ENCODE assay signal across 8 mouse cellular contexts in genomic region chr4:152008148-152008500, GRCm38 (mm10). TPM values are rescaled to one million over a fixed set of nuclear protein-coding genes. Genes with fewer than 3 reads are reported as not detected.
DNase-seq lines count a peak whose midpoint lies in the region; ATAC-seq and TF ChIP-seq lines count a peak whose summit lies in the region.

No protein-coding gene starts in this region.

- no peak overlapping the region for H3K27ac ChIP-seq in MEL (ENCODE audit: control insufficient read depth, low read depth, low read length)
- H3K27ac ChIP-seq in hindbrain, embryonic 10.5 days, result peak overlapping the region; percentile 84
- no peak overlapping the region; the same call in 1 of the 2 replicates for H3K27ac ChIP-seq in liver, embryonic 11.5 days (ENCODE audit: low read depth, low read length)
- H3K27ac ChIP-seq in stomach, postnatal 0 days (replicated peaks), result peak overlapping the region; percentile 98

- no peak for TF ChIP-seq RAD21 in MEL (IDR thresholded peaks at IDR 0.05; ENCODE audit: low read depth, low read length)

- WGBS in hindbrain, embryonic 10.5 days, result under 1% methylated on average over 14 of the region's 14 CpGs
- WGBS in liver, embryonic 11.5 days, result 2% methylated on average over 14 of the region's 14 CpGs
- WGBS in stomach, postnatal 0 days, result 1% methylated on average over 14 of the region's 14 CpGs

- no peaks in the 10 kb centered on the region for H3K27me3 ChIP-seq in MEL (ENCODE audit: control insufficient read depth in 1 of 2, insufficient read depth in 2 of 2, low read length in 2 of 2)
- peaks cover 31% of the 10 kb centered on the region for H3K27me3 ChIP-seq in hindbrain, embryonic 10.5 days (ENCODE audit: insufficient read depth, poor library complexity, severe bottlenecking)
- peaks cover 4% of the 10 kb centered on the region for H3K27me3 ChIP-seq in liver, embryonic 11.5 days (replicated peaks; ENCODE audit: control insufficient read depth, insufficient read depth, low read length)
- H3K27me3 ChIP-seq in stomach, postnatal 0 days (ENCODE audit: control insufficient read depth, insufficient read depth, low read length), result no peaks in the 10 kb centered on the region

- peak overlapping the region; percentile 40 for H3K9ac ChIP-seq in MEL (ENCODE audit: control insufficient read depth, low read depth, low read length, poor library complexity, severe bottlenecking)
- H3K9ac ChIP-seq in liver, embryonic 11.5 days (ENCODE audit: low read depth, low read length), result peak overlapping the region; percentile 84
- peak overlapping the region; percentile 86 for H3K9ac ChIP-seq in stomach, postnatal 0 days (ENCODE audit: low read length)

- no peaks in the 10 kb centered on the region for H3K9me3 ChIP-seq in MEL (replicated peaks; ENCODE audit: insufficient read depth, low read length)
- no peaks in the 10 kb centered on the region for H3K9me3 ChIP-seq in hindbrain, embryonic 10.5 days
- H3K9me3 ChIP-seq in liver, embryonic 11.5 days (ENCODE audit: control insufficient read depth, low read length), result no peaks in the 10 kb centered on the region
- no peaks in the 10 kb centered on the region for H3K9me3 ChIP-seq in stomach, postnatal 0 days (ENCODE audit: control insufficient read depth, low read length)

- peak; percentile 43 for DNase-seq in embryo, embryonic 11 days
- DNase-seq in embryo, embryonic 10 days (ENCODE audit: low spot score), result no peak
- DNase-seq in MEL (ENCODE audit: low read depth, low spot score), result peak; percentile 40
- no peak for DNase-seq in hindbrain, embryonic 10.5 days (ENCODE audit: low spot score)
- DNase-seq in liver, embryonic 11.5 days (ENCODE audit: low spot score), result peak; percentile 49
- DNase-seq in stomach, postnatal 0 days (ENCODE audit: low spot score), result peak; percentile 45
- DNase-seq in right cerebral cortex, postnatal 36 days (ENCODE audit: low spot score in 2 of 2), result no peak
- no peak for DNase-seq in right cerebral cortex, postnatal 10 days (ENCODE audit: low spot score in 2 of 2)

- H3K79me2 ChIP-seq in MEL (ENCODE audit: control insufficient read depth, insufficient read depth, low read length, poor library complexity), result peaks cover 38% of the 10 kb centered on the region

- peaks cover 0 to 11% of the 10 kb centered on the region in 2 experiments; a peak in 3 of 4 replicates for H3K4me1 ChIP-seq in MEL (ENCODE audit: control insufficient read depth in 1 of 2, insufficient read depth in 2 of 2, low read length in 2 of 2)
- H3K4me1 ChIP-seq in hindbrain, embryonic 10.5 days (replicated peaks), result peaks cover 58% of the 10 kb centered on the region
- peaks cover 28% of the 10 kb centered on the region for H3K4me1 ChIP-seq in liver, embryonic 11.5 days (replicated peaks; ENCODE audit: control insufficient read depth, insufficient read depth, low read length)
- 0 out of 2 replicates have a peak, but pooled peaks cover 4% of the 10 kb centered on the region for H3K4me1 ChIP-seq in stomach, postnatal 0 days (replicated peaks; ENCODE audit: control insufficient read depth, insufficient read depth)

- ATAC-seq in liver, embryonic 11.5 days (replicated peaks; ENCODE audit: low FRiP score), result no peak
- 0 out of 2 replicates have a peak, but pooled peaks have one; percentile 1 for ATAC-seq in stomach, postnatal 0 days (ENCODE audit: low FRiP score, low TSS enrichment)

- peak overlapping the region; percentile 100 for H3K4me2 ChIP-seq in liver, embryonic 11.5 days
- peak overlapping the region; percentile 97 for H3K4me2 ChIP-seq in stomach, postnatal 0 days (replicated peaks; ENCODE audit: low read depth)

- H3K4me3 ChIP-seq in MEL (ENCODE audit: control insufficient read depth in 1 of 2, insufficient read depth in 1 of 2, low read depth in 2 of 2, low read length in 2 of 2), result peak overlapping the region; percentile 74 to 83
- H3K4me3 ChIP-seq in hindbrain, embryonic 10.5 days, result peak overlapping the region; percentile 72
- H3K4me3 ChIP-seq in liver, embryonic 11.5 days (ENCODE audit: low read depth, low read length), result peak overlapping the region; percentile 82
- H3K4me3 ChIP-seq in stomach, postnatal 0 days (ENCODE audit: low read depth, low read length), result peak overlapping the region; percentile 79

- TF ChIP-seq CTCF in MEL (IDR thresholded peaks at IDR 0.05 in 2 of 3, conservative IDR thresholded peaks at IDR 0.05 in 1 of 3; ENCODE audit: control insufficient read depth in 1 of 3, insufficient read depth in 1 of 3, low read depth in 2 of 3, low read length in 3 of 3, poor library complexity in 1 of 3, severe bottlenecking in 1 of 3), result no peak
- no peak for TF ChIP-seq CTCF in stomach, postnatal 0 days (IDR thresholded peaks at IDR 0.05; ENCODE audit: low read depth)

- H3K36me3 ChIP-seq in MEL (ENCODE audit: control insufficient read depth in 1 of 2, insufficient read depth in 2 of 2, low read length in 2 of 2), result peaks cover 0 to 5% of the 10 kb centered on the region in 2 experiments; a peak in 1 of 4 replicates
- peaks cover 10% of the 10 kb centered on the region for H3K36me3 ChIP-seq in hindbrain, embryonic 10.5 days
- peaks cover 8% of the 10 kb centered on the region; the same call in 1 of the 2 replicates for H3K36me3 ChIP-seq in liver, embryonic 11.5 days (ENCODE audit: control insufficient read depth, insufficient read depth, low read length)
- no peaks in the 10 kb centered on the region; the same call in 1 of the 2 replicates for H3K36me3 ChIP-seq in stomach, postnatal 0 days (ENCODE audit: control insufficient read depth, insufficient read depth, low read length)

- TF ChIP-seq EP300 in MEL (IDR thresholded peaks at IDR 0.05; ENCODE audit: low read depth in 1 of 2, low read length in 2 of 2), result no peak
- TF ChIP-seq EP300 in stomach, postnatal 0 days (optimal IDR thresholded peaks at IDR 0.05), result no peak

- TF ChIP-seq POLR2A in MEL (IDR thresholded peaks at IDR 0.05; ENCODE audit: control insufficient read depth in 1 of 2, insufficient read depth in 1 of 2, low read depth in 1 of 2, low read length in 2 of 2, poor library complexity in 1 of 2), result no peak

TF ChIP-seq in MEL, 35 proteins besides CTCF, POLR2A, EP300 and RAD21 (continues in another document):
- no peak for TF ChIP-seq RCOR1 (IDR thresholded peaks at IDR 0.05; ENCODE audit: low read depth, low read length)
- no peak for TF ChIP-seq SIN3A (IDR thresholded peaks at IDR 0.05; ENCODE audit: low read length)
- TF ChIP-seq MEF2A (IDR thresholded peaks at IDR 0.05; ENCODE audit: extremely low read depth, insufficient replicate concordance, low read depth, low read length, poor library complexity, severe bottlenecking), result no peak
- TF ChIP-seq HCFC1 (IDR thresholded peaks at IDR 0.05; ENCODE audit: low read depth, low read length), result no peak
- no peak for TF ChIP-seq TAL1 (IDR thresholded peaks at IDR 0.05; ENCODE audit: low read length)
- TF ChIP-seq POLR2AphosphoS2 (IDR thresholded peaks at IDR 0.05; ENCODE audit: low read length), result no peak
- TF ChIP-seq UBTF (IDR thresholded peaks at IDR 0.05; ENCODE audit: borderline replicate concordance, insufficient read depth, low read depth, low read length), result no peak
- no peak for TF ChIP-seq BHLHE40 (IDR thresholded peaks at IDR 0.05; ENCODE audit: borderline replicate concordance, low read depth, low read length)
- TF ChIP-seq E2F4 (IDR thresholded peaks at IDR 0.05; ENCODE audit: borderline replicate concordance, low read depth, low read length), result no peak
- no peak for TF ChIP-seq ZMIZ1 (IDR thresholded peaks at IDR 0.05; ENCODE audit: low read depth, low read length)

RNA-seq across cellular contexts. Expression of gene Klhl21, which starts 0.5 kb away (rescaled TPM):
- 17.5 and 18.0 TPM in 2 replicates for total RNA-seq in MEL (2012; rRNA removed)
- polyA plus RNA-seq in MEL (2012; ENCODE audit: insufficient read depth in 1 of 2, insufficient read length in 2 of 2, low read depth in 1 of 2, low replicate concordance in 2 of 2, missing spikeins in 1 of 2), result 10 to 100 TPM in 1 of 2 experiments, not detected in 1; 22.5 TPM
- polyA plus RNA-seq in hindbrain, embryonic 10.5 days (2016; fragmentation: Nextera tagmentation; extraction: Ambion mirVana), result 7.7 and 8.7 TPM in 2 replicates
- 9.1 and 9.4 TPM in 2 replicates for polyA plus RNA-seq in liver, embryonic 11.5 days (2014; fragmentation: Nextera tagmentation; extraction: Ambion mirVana)
- 11.2 and 11.9 TPM in 2 replicates for polyA plus RNA-seq in stomach, postnatal 0 days (2015; fragmentation: Nextera tagmentation; extraction: Ambion mirVana)

RNA-seq across cellular contexts. Expression of gene Phf13, which starts 12.1 kb away (rescaled TPM):
- 2.0 and 3.2 TPM in 2 replicates for total RNA-seq in MEL (2012; rRNA removed)
- polyA plus RNA-seq in MEL (2012; ENCODE audit: insufficient read depth in 1 of 2, insufficient read length in 2 of 2, low read depth in 1 of 2, low replicate concordance in 2 of 2, missing spikeins in 1 of 2), result 1 to 10 TPM in 1 of 2 experiments, not detected in 1; 6.6 TPM
- polyA plus RNA-seq in hindbrain, embryonic 10.5 days (2016; fragmentation: Nextera tagmentation; extraction: Ambion mirVana), result 30.7 TPM in 2 replicates
- 15.5 and 16.5 TPM in 2 replicates for polyA plus RNA-seq in liver, embryonic 11.5 days (2014; fragmentation: Nextera tagmentation; extraction: Ambion mirVana)
- 12.4 and 12.7 TPM in 2 replicates for polyA plus RNA-seq in stomach, postnatal 0 days (2015; fragmentation: Nextera tagmentation; extraction: Ambion mirVana)

RNA-seq across cellular contexts. Expression of gene Thap3, which starts 19.3 kb away (rescaled TPM):
- total RNA-seq in MEL (2012; rRNA removed), result 12.0 and 13.7 TPM in 2 replicates
- polyA plus RNA-seq in MEL (2012; ENCODE audit: insufficient read depth in 1 of 2, insufficient read length in 2 of 2, low read depth in 1 of 2, low replicate concordance in 2 of 2, missing spikeins in 1 of 2), result 10 to 100 TPM in 1 of 2 experiments, not detected in 1; 17.2 TPM
- 34.5 and 36.2 TPM in 2 replicates for polyA plus RNA-seq in hindbrain, embryonic 10.5 days (2016; fragmentation: Nextera tagmentation; extraction: Ambion mirVana)
- polyA plus RNA-seq in liver, embryonic 11.5 days (2014; fragmentation: Nextera tagmentation; extraction: Ambion mirVana), result 14.3 and 14.5 TPM in 2 replicates
- polyA plus RNA-seq in stomach, postnatal 0 days (2015; fragmentation: Nextera tagmentation; extraction: Ambion mirVana), result 22.2 and 23.5 TPM in 2 replicates

RNA-seq across cellular contexts. Expression of gene Zbtb48, which starts 19.3 kb away (rescaled TPM):
- total RNA-seq in MEL (2012; rRNA removed), result 9.4 and 12.1 TPM in 2 replicates
- 10 to 100 TPM in 1 of 2 experiments, not detected in 1; 21.4 TPM for polyA plus RNA-seq in MEL (2012; ENCODE audit: insufficient read depth in 1 of 2, insufficient read length in 2 of 2, low read depth in 1 of 2, low replicate concordance in 2 of 2, missing spikeins in 1 of 2)
- polyA plus RNA-seq in hindbrain, embryonic 10.5 days (2016; fragmentation: Nextera tagmentation; extraction: Ambion mirVana), result 23.3 and 25.9 TPM in 2 replicates
- polyA plus RNA-seq in liver, embryonic 11.5 days (2014; fragmentation: Nextera tagmentation; extraction: Ambion mirVana), result 17.0 and 17.8 TPM in 2 replicates
- 10.1 and 10.6 TPM in 2 replicates for polyA plus RNA-seq in stomach, postnatal 0 days (2015; fragmentation: Nextera tagmentation; extraction: Ambion mirVana)

RNA-seq across cellular contexts. Expression of gene Tas1r1, which starts 30.2 kb away (rescaled TPM):
- 0.12 TPM in 1 of 2 replicates, not detected in the other for total RNA-seq in MEL (2012; rRNA removed)
- under 1 TPM in 1 of 2 experiments, not detected in 1; 0.21 TPM for polyA plus RNA-seq in MEL (2012; ENCODE audit: insufficient read depth in 1 of 2, insufficient read length in 2 of 2, low read depth in 1 of 2, low replicate concordance in 2 of 2, missing spikeins in 1 of 2)
- polyA plus RNA-seq in hindbrain, embryonic 10.5 days (2016; fragmentation: Nextera tagmentation; extraction: Ambion mirVana), result 0.65 and 0.67 TPM in 2 replicates
- 0.18 and 0.21 TPM in 2 replicates for polyA plus RNA-seq in liver, embryonic 11.5 days (2014; fragmentation: Nextera tagmentation; extraction: Ambion mirVana)
- 0.12 and 0.16 TPM in 2 replicates for polyA plus RNA-seq in stomach, postnatal 0 days (2015; fragmentation: Nextera tagmentation; extraction: Ambion mirVana)

Comparison
In these comparisons a context has a peak if more than half of its experiments do, and no peak if none do; other contexts are left out.
1. DNase-seq: peak in embryo, embryonic 11 days (single experiment), MEL (single experiment), liver, embryonic 11.5 days (single experiment) and stomach, postnatal 0 days (single experiment); none in embryo, embryonic 10 days (single experiment), hindbrain, embryonic 10.5 days (single experiment), right cerebral cortex, postnatal 36 days (0 of 2) and right cerebral cortex, postnatal 10 days (0 of 2).
2. H3K27ac ChIP-seq: peak in hindbrain, embryonic 10.5 days (single experiment) and stomach, postnatal 0 days (single experiment); none in MEL (single experiment) and liver, embryonic 11.5 days (single experiment).
3. Peak in every context shown above with its lines, with median percentiles within 50 percentile points of each other: H3K4me3 ChIP-seq and H3K9ac ChIP-seq.